Mouse (Mus musculus) intestine, embryonic 14.5 days (tissue): Measurements from ENCODE around the gene Zfp146. TPM values are rescaled to one million over a fixed set of nuclear protein-coding genes. Genes with fewer than 3 reads are reported as not detected.
"Not testable (repeated sequence)": the region's sequence is repeated elsewhere in the genome, so short reads cannot be mapped to it uniquely, and the experiment has no call there.

Source experiments
- ATAC-seq: fragments of 200-750 bp; cut with Nextera tagmentation; replicated peaks from 2 replicates; pipeline ENCODE4 v1.8.0; 2017; ENCODE audit warnings: low read depth, moderate number of reproducible peaks, moderate TSS enrichment, moderate library complexity; ENCODE audit not compliant: low FRiP score, low TSS enrichment
- DNase-seq: peaks from one replicate; pipeline ENCODE4 v3.0.0-alpha.2; 2018; ENCODE audit warnings: low spot score
- H3K27ac ChIP-seq: fragments of 300-500 bp; sonication (generic); 2 replicates; pipeline ENCODE4 v1.5.1; 2014; ENCODE audit warnings: low read depth, mild to moderate bottlenecking, control low read depth
- H3K27me3 ChIP-seq: fragments of 300-500 bp; sonication (generic); replicated peaks from 2 replicates; pipeline ENCODE4 v1.6.1; 2014; ENCODE audit warnings: low read length, control low read depth; ENCODE audit not compliant: control insufficient read depth, insufficient read depth
- H3K36me3 ChIP-seq: fragments of 300-500 bp; sonication (generic); 2 replicates; pipeline ENCODE4 v1.6.1; 2014; ENCODE audit warnings: low read length, control low read depth; ENCODE audit not compliant: control insufficient read depth, insufficient read depth
- H3K4me1 ChIP-seq: fragments of 300-500 bp; sonication (generic); replicated peaks from 2 replicates; pipeline ENCODE4 v1.6.1; 2014; ENCODE audit warnings: low read length, control low read depth, mixed read lengths; ENCODE audit not compliant: control insufficient read depth, insufficient read depth
- H3K4me2 ChIP-seq: fragments of 300-500 bp; sonication (generic); 2 replicates; pipeline ENCODE4 v1.6.1; 2014; ENCODE audit warnings: low read length
- H3K4me3 ChIP-seq: fragments of 300-500 bp; sonication (generic); 2 replicates; pipeline ENCODE4 v1.5.1; 2014; ENCODE audit warnings: low read depth, low read length, control low read depth, mixed read lengths
- H3K9ac ChIP-seq: fragments of 300-500 bp; sonication (generic); 2 replicates; pipeline ENCODE4 v1.6.1; 2014; ENCODE audit warnings: mild to moderate bottlenecking, low read length
- H3K9me3 ChIP-seq: fragments of 300-500 bp; sonication (generic); 2 replicates; pipeline ENCODE4 v1.6.1; 2016; ENCODE audit warnings: low read length, control low read depth; ENCODE audit not compliant: control insufficient read depth
- WGBS: fragments of 180-500 bp; shearing (Covaris S2); extraction: QIAGEN DNeasy Blood & Tissue Kit; methylation state at CpG from one replicate; pipeline ENCODE4 v1.1.7; 2014; 5-methylcytosine and 5-hydroxymethylcytosine counted together
- polyA plus RNA-seq: library from polyadenylated mRNA; unstranded; fragments of >200 nt; fragmentation: Nextera tagmentation; extraction: Ambion mirVana; gene quantifications from 2 replicates; pipeline ENCODE4 v1.2.1, GENCODE M21; 2014

Zfp146 gene
- polyA plus RNA-seq = 16.0 and 16.3 TPM in 2 replicates

- no peaks in the 10 kb centered on the region for H3K27me3 ChIP-seq
- peaks cover 18% of the 10 kb centered on the region for H3K36me3 ChIP-seq
- peak within 1 kb of the TSS; percentile 91 for H3K27ac ChIP-seq
- peak within 1 kb of the TSS; percentile 93 for H3K9ac ChIP-seq
- ATAC-seq (peak; percentile 95), DNase-seq (peak; percentile 96)
- H3K4me1 ChIP-seq = peaks cover 10% of the 10 kb centered on the region
- peak within 1 kb of the TSS; percentile 76 for H3K4me2 ChIP-seq
- H3K9me3 ChIP-seq = peaks cover 23% of the 10 kb centered on the region
- H3K4me3 ChIP-seq = peak within 1 kb of the TSS; percentile 75
- under 1% methylated on average over 36 of the region's 36 CpGs for WGBS
Observed at GRCm38 (mm10) chr7:30169583-30170282, at the start of gene Zfp146. Gene Zfp146, minus strand, starts transcription at chr7:30169750.

GRCm38 (mm10) chr7:30217277-30217676 lies 47.7 kb upstream of the Zfp146 start:
- 68% methylated on average over 2 of the region's 2 CpGs for WGBS
- no peaks in the 10 kb centered on the region for H3K27me3 ChIP-seq
- H3K4me1 ChIP-seq = 0 out of 2 replicates have a peak, but pooled peaks cover 3% of the 10 kb centered on the region
- ATAC-seq = 0 out of 2 replicates have a peak, but pooled peaks have one; percentile 37
- no peaks in the 10 kb centered on the region for H3K9me3 ChIP-seq
- H3K36me3 ChIP-seq = no peaks in the 10 kb centered on the region
- DNase-seq = no peak
- H3K4me3 ChIP-seq = no peak overlapping the region
- H3K27ac ChIP-seq = no peak overlapping the region
- H3K4me2 ChIP-seq = no peak overlapping the region
- no peak overlapping the region for H3K9ac ChIP-seq

GRCm38 (mm10) chr7:30216723-30217151 lies 47.2 kb upstream of the Zfp146 start:
- Histone ChIP-seq H3K9ac (no peak overlapping the region), H3K9me3 (no peaks in the 10 kb centered on the region), H3K4me1 (0 out of 2 replicates have a peak, but pooled peaks cover 3% of the 10 kb centered on the region), H3K27ac (no peak overlapping the region; the same call in 1 of the 2 replicates), H3K4me3 (no peak overlapping the region), H3K27me3 (no peaks in the 10 kb centered on the region), H3K4me2 (peak overlapping the region; percentile 45), H3K36me3 (no peaks in the 10 kb centered on the region)
- 1% methylated on average over 15 of the region's 16 CpGs for WGBS
- ATAC-seq (peak; percentile 62), DNase-seq (peak; percentile 90)

- Histone ChIP-seq H3K27ac (no peak overlapping the region), H3K4me1 (0 out of 2 replicates have a peak, but pooled peaks cover 3% of the 10 kb centered on the region), H3K27me3 (no peaks in the 10 kb centered on the region), H3K9ac (no peak overlapping the region), H3K4me3 (no peak overlapping the region), H3K36me3 (no peaks in the 10 kb centered on the region), H3K4me2 (no peak overlapping the region), H3K9me3 (no peaks in the 10 kb centered on the region)
- DNase-seq (no peak), ATAC-seq (no peak)
- 95% methylated on average over 3 of the region's 3 CpGs for WGBS
Observed at GRCm38 (mm10) chr7:30215875-30216274, 46.3 kb upstream of the Zfp146 start.

- DNase-seq = no peak
- 80% methylated on average over 3 of the region's 3 CpGs for WGBS
- Histone ChIP-seq H3K36me3 (no peaks in the 10 kb centered on the region), H3K9ac (no peak overlapping the region), H3K4me1 (no peaks in the 10 kb centered on the region), H3K4me3 (no peak overlapping the region), H3K9me3 (no peaks in the 10 kb centered on the region), H3K27ac (no peak overlapping the region), H3K4me2 (no peak overlapping the region), H3K27me3 (no peaks in the 10 kb centered on the region)
- ATAC-seq = no peak
Observed at GRCm38 (mm10) chr7:30213881-30214280, 44.3 kb upstream of the Zfp146 start.

- no peak for ATAC-seq
- 34% methylated on average over 4 of the region's 4 CpGs for WGBS
Observed at GRCm38 (mm10) chr7:30211025-30211424, 41.5 kb upstream of the Zfp146 start.

GRCm38 (mm10) chr7:30206364-30206763 lies 36.8 kb upstream of the Zfp146 start:
- not testable (repeated sequence) for H3K27me3 ChIP-seq, H3K36me3 ChIP-seq, DNase-seq, H3K4me2 ChIP-seq, H3K4me3 ChIP-seq, H3K4me1 ChIP-seq, H3K9ac ChIP-seq, ATAC-seq, H3K9me3 ChIP-seq, H3K27ac ChIP-seq
- WGBS = 54% methylated on average over 5 of the region's 5 CpGs

More at GRCm38 (mm10) chr7:30211025-30211424, 41.5 kb upstream of the Zfp146 start:
- Histone ChIP-seq H3K9me3 (no peaks in the 10 kb centered on the region), H3K9ac (no peak overlapping the region), H3K27ac (no peak overlapping the region), H3K4me3 (no peak overlapping the region), H3K36me3 (no peaks in the 10 kb centered on the region), H3K4me2 (no peak overlapping the region), H3K4me1 (no peaks in the 10 kb centered on the region), H3K27me3 (no peaks in the 10 kb centered on the region)
- no peak for DNase-seq

GRCm38 (mm10) chr7:30205383-30205782 lies 35.8 kb upstream of the Zfp146 start:
- Histone ChIP-seq H3K27ac (no peak overlapping the region), H3K9ac (no peak overlapping the region), H3K4me3 (no peak overlapping the region), H3K36me3 (no peaks in the 10 kb centered on the region), H3K4me2 (no peak overlapping the region), H3K9me3 (no peaks in the 10 kb centered on the region), H3K4me1 (no peaks in the 10 kb centered on the region), H3K27me3 (no peaks in the 10 kb centered on the region)
- DNase-seq (no peak), ATAC-seq (no peak)
- 10% methylated on average over 2 of the region's 2 CpGs for WGBS

GRCm38 (mm10) chr7:30204380-30204779 lies 34.8 kb upstream of the Zfp146 start:
- no peaks in the 10 kb centered on the region for H3K9me3 ChIP-seq
- no peak overlapping the region for H3K4me3 ChIP-seq
- H3K4me2 ChIP-seq = 0 out of 2 replicates have a peak overlapping the region, but pooled peaks have one; percentile 15
- no peaks in the 10 kb centered on the region for H3K27me3 ChIP-seq
- no peak overlapping the region for H3K9ac ChIP-seq
- H3K27ac ChIP-seq = no peak overlapping the region
- H3K36me3 ChIP-seq = no peaks in the 10 kb centered on the region
- DNase-seq (no peak), ATAC-seq (peak; percentile 53; the same call in 1 of the 2 replicates)
- WGBS = 38% methylated on average over 8 of the region's 8 CpGs
- H3K4me1 ChIP-seq = no peaks in the 10 kb centered on the region
